Mouse (Mus musculus): ENCODE results near the gene Prlh. TPM values are rescaled to one million over a fixed set of nuclear protein-coding genes. Genes with fewer than 3 reads are reported as not detected.

Gene Prlh
- polyA plus RNA-seq (2014; fragmentation: Nextera tagmentation; extraction: Ambion mirVana), result not detected in 2 replicates

GRCm38 (mm10) chr1:90952808-90953207 lies at the start of gene Prlh:
Prlh (plus strand) TSS chr1:90953108.
- no peak within 1 kb of the TSS for H3K9ac ChIP-seq (ENCODE audit: low read depth, low read length)
- no peak within 1 kb of the TSS for H3K4me2 ChIP-seq (replicated peaks; ENCODE audit: low read depth, low read length)
- no peak for ATAC-seq (ENCODE audit: low FRiP score, low TSS enrichment)
- no peaks in the 10 kb centered on the region for H3K4me1 ChIP-seq (ENCODE audit: control insufficient read depth, insufficient read depth, low read length)
- no peaks in the 10 kb centered on the region for H3K36me3 ChIP-seq (ENCODE audit: control insufficient read depth, insufficient read depth, low read length)
- no peaks in the 10 kb centered on the region for H3K9me3 ChIP-seq (ENCODE audit: control insufficient read depth, low read length)
- no peak within 1 kb of the TSS for H3K4me3 ChIP-seq (ENCODE audit: low read length)
- H3K27me3 ChIP-seq (ENCODE audit: control insufficient read depth, insufficient read depth, low read length), result no peaks in the 10 kb centered on the region
- H3K27ac ChIP-seq (ENCODE audit: low read depth, low read length), result no peak within 1 kb of the TSS
- WGBS, result 82% methylated on average over 8 of the region's 8 CpGs

- H3K4me1 ChIP-seq (ENCODE audit: control insufficient read depth, insufficient read depth, low read length), result 0 out of 2 replicates have a peak, but pooled peaks cover 8% of the 10 kb centered on the region
- 64% methylated on average over 3 of the region's 3 CpGs for WGBS
- no peak overlapping the region for H3K27ac ChIP-seq (ENCODE audit: low read depth, low read length)
- ATAC-seq (ENCODE audit: low FRiP score, low TSS enrichment), result no peak
- H3K9me3 ChIP-seq (ENCODE audit: control insufficient read depth, low read length), result no peaks in the 10 kb centered on the region
- no peak overlapping the region for H3K4me3 ChIP-seq (ENCODE audit: low read length)
- no peaks in the 10 kb centered on the region for H3K27me3 ChIP-seq (ENCODE audit: control insufficient read depth, insufficient read depth, low read length)
- H3K9ac ChIP-seq (ENCODE audit: low read depth, low read length), result no peak overlapping the region
- no peak overlapping the region for H3K4me2 ChIP-seq (replicated peaks; ENCODE audit: low read depth, low read length)
- no peaks in the 10 kb centered on the region for H3K36me3 ChIP-seq (ENCODE audit: control insufficient read depth, insufficient read depth, low read length)
Measured at GRCm38 (mm10) chr1:90903211-90903945, 49.5 kb upstream of the Prlh start.

GRCm38 (mm10) chr1:90903971-90904458 lies 48.9 kb upstream of the Prlh start:
- WGBS, result 66% methylated on average over 8 of the region's 8 CpGs
- H3K27ac ChIP-seq (ENCODE audit: low read depth, low read length), result no peak overlapping the region
- H3K4me1 ChIP-seq (ENCODE audit: control insufficient read depth, insufficient read depth, low read length), result 0 out of 2 replicates have a peak, but pooled peaks cover 8% of the 10 kb centered on the region
- no peak overlapping the region for H3K9ac ChIP-seq (ENCODE audit: low read depth, low read length)
- ATAC-seq (ENCODE audit: low FRiP score, low TSS enrichment), result no peak
- no peak overlapping the region for H3K4me2 ChIP-seq (replicated peaks; ENCODE audit: low read depth, low read length)
- H3K9me3 ChIP-seq (ENCODE audit: control insufficient read depth, low read length), result no peaks in the 10 kb centered on the region
- H3K27me3 ChIP-seq (ENCODE audit: control insufficient read depth, insufficient read depth, low read length), result no peaks in the 10 kb centered on the region
- no peaks in the 10 kb centered on the region for H3K36me3 ChIP-seq (ENCODE audit: control insufficient read depth, insufficient read depth, low read length)
- no peak overlapping the region for H3K4me3 ChIP-seq (ENCODE audit: low read length)

- Histone ChIP-seq H3K4me3 (ENCODE audit: low read length) (no peak overlapping the region), H3K9ac (ENCODE audit: low read depth, low read length) (no peak overlapping the region), H3K4me2 (replicated peaks; ENCODE audit: low read depth, low read length) (no peak overlapping the region), H3K9me3 (ENCODE audit: control insufficient read depth, low read length) (no peaks in the 10 kb centered on the region), H3K27ac (ENCODE audit: low read depth, low read length) (no peak overlapping the region), H3K4me1 (ENCODE audit: control insufficient read depth, insufficient read depth, low read length) (0 out of 2 replicates have a peak, but pooled peaks cover 8% of the 10 kb centered on the region), H3K36me3 (ENCODE audit: control insufficient read depth, insufficient read depth, low read length) (no peaks in the 10 kb centered on the region), H3K27me3 (ENCODE audit: control insufficient read depth, insufficient read depth, low read length) (no peaks in the 10 kb centered on the region)
- 87% methylated on average over 7 of the region's 7 CpGs for WGBS
- no peak for ATAC-seq (ENCODE audit: low FRiP score, low TSS enrichment)
Measured at GRCm38 (mm10) chr1:90904729-90905404, 48.0 kb upstream of the Prlh start.

- Histone ChIP-seq H3K4me1 (ENCODE audit: control insufficient read depth, insufficient read depth, low read length) (0 out of 2 replicates have a peak, but pooled peaks cover 13% of the 10 kb centered on the region), H3K4me2 (replicated peaks; ENCODE audit: low read depth, low read length) (no peak overlapping the region), H3K27ac (ENCODE audit: low read depth, low read length) (no peak overlapping the region), H3K4me3 (ENCODE audit: low read length) (no peak overlapping the region), H3K9me3 (ENCODE audit: control insufficient read depth, low read length) (no peaks in the 10 kb centered on the region), H3K27me3 (ENCODE audit: control insufficient read depth, insufficient read depth, low read length) (no peaks in the 10 kb centered on the region; the same call in 1 of the 2 replicates), H3K36me3 (ENCODE audit: control insufficient read depth, insufficient read depth, low read length) (no peaks in the 10 kb centered on the region), H3K9ac (ENCODE audit: low read depth, low read length) (no peak overlapping the region)
- ATAC-seq (ENCODE audit: low FRiP score, low TSS enrichment), result no peak
- 14% methylated on average over 2 of the region's 2 CpGs for WGBS
Measured at GRCm38 (mm10) chr1:90906357-90906756, 46.6 kb upstream of the Prlh start.

- H3K36me3 ChIP-seq (ENCODE audit: control insufficient read depth, insufficient read depth, low read length), result no peaks in the 10 kb centered on the region
- H3K4me1 ChIP-seq (ENCODE audit: control insufficient read depth, insufficient read depth, low read length), result 0 out of 2 replicates have a peak, but pooled peaks cover 5% of the 10 kb centered on the region
- ATAC-seq (ENCODE audit: low FRiP score, low TSS enrichment), result no peak
- H3K4me3 ChIP-seq (ENCODE audit: low read length), result no peak overlapping the region
- no peaks in the 10 kb centered on the region for H3K9me3 ChIP-seq (ENCODE audit: control insufficient read depth, low read length)
- H3K27me3 ChIP-seq (ENCODE audit: control insufficient read depth, insufficient read depth, low read length), result no peaks in the 10 kb centered on the region; the same call in 1 of the 2 replicates
- H3K27ac ChIP-seq (ENCODE audit: low read depth, low read length), result 0 out of 2 replicates have a peak overlapping the region, but pooled peaks have one; percentile 37
- H3K4me2 ChIP-seq (replicated peaks; ENCODE audit: low read depth, low read length), result no peak overlapping the region
- no peak overlapping the region for H3K9ac ChIP-seq (ENCODE audit: low read depth, low read length)
Measured at GRCm38 (mm10) chr1:90909161-90909560, 43.7 kb upstream of the Prlh start.

GRCm38 (mm10) chr1:90909631-90910152 lies 43.2 kb upstream of the Prlh start:
- Histone ChIP-seq H3K27me3 (ENCODE audit: control insufficient read depth, insufficient read depth, low read length) (no peaks in the 10 kb centered on the region; the same call in 1 of the 2 replicates), H3K9ac (ENCODE audit: low read depth, low read length) (no peak overlapping the region), H3K27ac (ENCODE audit: low read depth, low read length) (0 out of 2 replicates have a peak overlapping the region, but pooled peaks have one; percentile 37), H3K36me3 (ENCODE audit: control insufficient read depth, insufficient read depth, low read length) (no peaks in the 10 kb centered on the region), H3K4me3 (ENCODE audit: low read length) (no peak overlapping the region), H3K9me3 (ENCODE audit: control insufficient read depth, low read length) (no peaks in the 10 kb centered on the region), H3K4me2 (replicated peaks; ENCODE audit: low read depth, low read length) (peak overlapping the region; percentile 0; the same call in 1 of the 2 replicates), H3K4me1 (ENCODE audit: control insufficient read depth, insufficient read depth, low read length) (0 out of 2 replicates have a peak, but pooled peaks cover 6% of the 10 kb centered on the region)
- 29% methylated on average over 17 of the region's 17 CpGs for WGBS
- peak; percentile 49; the same call in 1 of the 2 replicates for ATAC-seq (ENCODE audit: low FRiP score, low TSS enrichment)

GRCm38 (mm10) chr1:90913231-90913630 lies 39.7 kb upstream of the Prlh start:
- 73% methylated on average over 6 of the region's 6 CpGs for WGBS
- Histone ChIP-seq H3K4me1 (ENCODE audit: control insufficient read depth, insufficient read depth, low read length) (peaks cover 13% of the 10 kb centered on the region; the same call in 1 of the 2 replicates), H3K9ac (ENCODE audit: low read depth, low read length) (no peak overlapping the region), H3K9me3 (ENCODE audit: control insufficient read depth, low read length) (no peaks in the 10 kb centered on the region), H3K4me3 (ENCODE audit: low read length) (no peak overlapping the region), H3K27ac (ENCODE audit: low read depth, low read length) (no peak overlapping the region), H3K4me2 (replicated peaks; ENCODE audit: low read depth, low read length) (no peak overlapping the region), H3K27me3 (ENCODE audit: control insufficient read depth, insufficient read depth, low read length) (no peaks in the 10 kb centered on the region; the same call in 1 of the 2 replicates), H3K36me3 (ENCODE audit: control insufficient read depth, insufficient read depth, low read length) (no peaks in the 10 kb centered on the region)
- no peak for ATAC-seq (ENCODE audit: low FRiP score, low TSS enrichment)
